ENCODE assay signal across 16 mouse cellular contexts in the genomic region with DNA sequence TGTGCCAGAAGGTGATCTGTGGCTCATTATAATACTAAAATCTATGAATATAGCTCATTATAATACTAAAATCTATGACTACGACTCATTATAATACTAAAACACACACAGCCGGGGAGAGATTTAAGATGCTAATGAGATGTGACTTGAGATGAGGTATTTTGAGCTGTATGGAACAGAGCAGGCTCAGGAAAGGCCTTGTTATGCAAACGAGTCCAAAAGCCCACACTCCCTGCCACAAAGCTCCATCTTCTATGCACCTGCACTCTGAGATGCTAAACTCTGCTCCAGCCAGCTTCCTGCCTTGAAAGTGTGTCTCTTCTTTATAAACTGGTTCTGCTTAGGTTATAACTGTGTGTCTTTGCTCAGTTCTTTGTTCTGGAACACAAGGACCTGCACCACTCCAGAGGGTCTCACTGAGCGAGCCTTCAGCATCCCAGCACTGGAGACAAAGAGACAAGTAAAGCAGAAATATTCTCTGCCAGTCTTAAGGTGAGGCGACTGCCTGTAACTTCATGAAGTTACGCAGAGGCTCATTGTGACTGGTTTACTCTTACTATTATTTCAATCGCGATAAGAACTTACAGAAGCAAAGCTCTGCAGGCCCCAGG.
DNase-seq lines count a peak whose midpoint lies in the region; ATAC-seq and TF ChIP-seq lines count a peak whose summit lies in the region.
"Had no signal": no experiment of that assay in that cellular context is flagged by ENCODE, and none has a peak within 500 bp of the region (broad histone marks: within the 10 kb centered on the region; RNA-seq: fewer than 3 reads in every experiment).

No protein-coding gene starts in this region.

- H3K4me1 ChIP-seq in thymus, adult 2 months (replicated peaks; ENCODE audit: control insufficient read depth, insufficient read depth, low read length): peaks cover 8% of the 10 kb centered on the region
- peaks cover 12% of the 10 kb centered on the region for H3K4me1 ChIP-seq in midbrain, embryonic 13.5 days (replicated peaks)
- H3K4me1 ChIP-seq: embryonic facial prominence, embryonic 12.5 days; heart, embryonic 12.5 days; lung, embryonic 15.5 days; megakaryocyte, embryonic 14.5 days had no signal

- no peak for TF ChIP-seq POLR2A in thymus, adult 2 months (IDR thresholded peaks at IDR 0.05; ENCODE audit: control insufficient read depth, extremely low read depth, insufficient read depth, low read length, poor library complexity)

- TF ChIP-seq CTCF in thymus, adult 2 months (IDR thresholded peaks at IDR 0.05; ENCODE audit: borderline replicate concordance, control insufficient read depth, extremely low read depth, insufficient read depth, low read length, poor library complexity): no peak

- no peaks in the 10 kb centered on the region for H3K9me3 ChIP-seq in midbrain, embryonic 13.5 days
- H3K9me3 ChIP-seq: embryonic facial prominence, embryonic 12.5 days; heart, embryonic 12.5 days; lung, embryonic 15.5 days had no signal

- H3K9ac ChIP-seq in midbrain, embryonic 13.5 days (replicated peaks): no peak overlapping the region
- H3K9ac ChIP-seq: embryonic facial prominence, embryonic 12.5 days; heart, embryonic 12.5 days; lung, embryonic 15.5 days had no signal

- no peaks in the 10 kb centered on the region for H3K27me3 ChIP-seq in thymus, adult 2 months (ENCODE audit: control insufficient read depth, insufficient read depth, low read length)
- H3K27me3 ChIP-seq in midbrain, embryonic 13.5 days: no peaks in the 10 kb centered on the region
- H3K27me3 ChIP-seq: embryonic facial prominence, embryonic 12.5 days; heart, embryonic 12.5 days; lung, embryonic 15.5 days; megakaryocyte, embryonic 14.5 days had no signal

- H3K4me2 ChIP-seq in midbrain, embryonic 13.5 days (replicated peaks): no peak overlapping the region
- H3K4me2 ChIP-seq: embryonic facial prominence, embryonic 12.5 days; heart, embryonic 12.5 days; liver, embryonic 11.5 days; lung, embryonic 15.5 days had no signal

- DNase-seq in frontal cortex, postnatal 36 days (ENCODE audit: low spot score in 2 of 2): no peak
- DNase-seq in thymus, adult 2 months: peak; percentile 15
- DNase-seq in thymus, adult 18-20 months: no peak
- no peak for DNase-seq in cerebellum, postnatal 36 days
- DNase-seq in heart, postnatal 4 days: no peak
- no peak for DNase-seq in ovary, postnatal 10 days (ENCODE audit: low spot score)
- DNase-seq: adrenal gland, postnatal 14 days; gastrocnemius, postnatal 25 days; kidney, adult 9 months had no signal

- WGBS in thymus, adult 2 months: 72% methylated on average over 8 of the region's 8 CpGs
- WGBS in midbrain, embryonic 13.5 days: 30% methylated on average over 8 of the region's 8 CpGs

- ATAC-seq in frontal cortex, adult (ENCODE audit: low TSS enrichment): peak; percentile 27; the same call in 1 of the 2 replicates
- ATAC-seq in midbrain, embryonic 13.5 days: peak; percentile 82

- H3K36me3 ChIP-seq in thymus, adult 2 months (ENCODE audit: control insufficient read depth, insufficient read depth, low read length): no peaks in the 10 kb centered on the region
- no peaks in the 10 kb centered on the region for H3K36me3 ChIP-seq in midbrain, embryonic 13.5 days
- H3K36me3 ChIP-seq: embryonic facial prominence, embryonic 12.5 days; heart, embryonic 12.5 days; lung, embryonic 15.5 days had no signal

- H3K27ac ChIP-seq in thymus, adult 2 months (ENCODE audit: control insufficient read depth, insufficient read depth, low read length): peak overlapping the region; percentile 96
- H3K27ac ChIP-seq in midbrain, embryonic 13.5 days: peak overlapping the region; percentile 25
- H3K27ac ChIP-seq: embryonic facial prominence, embryonic 12.5 days; lung, embryonic 15.5 days had no signal

- H3K4me3 ChIP-seq in thymus, adult 2 months (ENCODE audit: control insufficient read depth, insufficient read depth, low read length): no peak overlapping the region
- H3K4me3 ChIP-seq in midbrain, embryonic 13.5 days (replicated peaks): no peak overlapping the region
- H3K4me3 ChIP-seq: embryonic facial prominence, embryonic 12.5 days; heart, embryonic 12.5 days; lung, embryonic 15.5 days; megakaryocyte, embryonic 14.5 days had no signal
